Mouse (Mus musculus) kidney, postnatal 4 days (tissue): ENCODE results near the gene Krtdap.
"Not testable (repeated sequence)": the region's sequence is repeated elsewhere in the genome, so short reads cannot be mapped to it uniquely, and the experiment has no call there.

Experiments
- DNase-seq, 2 experiments: peaks; one replicate each; pipeline ENCODE4 v3.0.0; 2021; ENCODE audit warnings: mixed read lengths in 2 of 2

Gene Krtdap

GRCm38 (mm10) chr7:30790141-30790540 is 2.4 kb downstream of the Krtdap start:
- no peak for DNase-seq

DNA sequence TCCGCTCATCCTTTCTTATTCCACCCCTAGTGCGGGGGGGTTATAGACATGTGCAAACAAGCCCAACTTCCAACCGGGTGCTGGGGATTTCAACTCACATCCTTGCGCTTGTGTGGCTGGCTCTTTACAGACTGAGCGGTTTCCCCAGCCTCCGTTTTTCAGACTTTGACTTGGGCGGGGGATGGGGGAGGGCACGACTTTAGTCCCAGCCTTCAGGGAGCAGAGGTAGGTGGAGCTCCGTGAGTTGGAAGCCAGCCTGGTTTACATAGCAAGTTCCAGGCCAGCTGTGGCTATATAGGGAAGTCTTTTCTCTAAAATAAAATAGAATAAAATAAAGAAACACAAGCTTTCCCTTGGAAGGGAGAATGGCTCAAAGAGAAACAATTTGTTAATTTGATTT is 4.2 kb downstream of the Krtdap start:
- DNase-seq: peak; percentile 17 to 23

DNA sequence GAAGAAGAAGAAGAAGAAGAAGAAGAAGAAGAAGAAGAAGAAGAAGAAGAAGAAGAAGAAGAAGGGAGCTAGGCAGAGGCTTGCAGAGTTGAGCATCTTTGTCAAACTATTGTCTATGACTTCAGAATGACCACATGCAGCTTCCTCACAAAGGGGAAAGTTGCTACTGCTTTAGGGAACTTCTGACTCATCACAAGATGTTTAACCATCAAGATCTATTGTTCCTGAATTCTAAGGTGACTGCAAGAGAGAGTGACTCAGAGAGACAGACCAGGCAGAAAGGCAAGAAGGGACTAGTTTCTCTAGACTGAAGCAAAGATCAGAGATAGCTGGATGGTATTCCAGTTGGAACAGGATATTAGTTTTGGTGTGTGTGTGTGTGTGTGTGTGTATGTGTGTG is 7.2 kb downstream of the Krtdap start:
- no peak for DNase-seq

DNA sequence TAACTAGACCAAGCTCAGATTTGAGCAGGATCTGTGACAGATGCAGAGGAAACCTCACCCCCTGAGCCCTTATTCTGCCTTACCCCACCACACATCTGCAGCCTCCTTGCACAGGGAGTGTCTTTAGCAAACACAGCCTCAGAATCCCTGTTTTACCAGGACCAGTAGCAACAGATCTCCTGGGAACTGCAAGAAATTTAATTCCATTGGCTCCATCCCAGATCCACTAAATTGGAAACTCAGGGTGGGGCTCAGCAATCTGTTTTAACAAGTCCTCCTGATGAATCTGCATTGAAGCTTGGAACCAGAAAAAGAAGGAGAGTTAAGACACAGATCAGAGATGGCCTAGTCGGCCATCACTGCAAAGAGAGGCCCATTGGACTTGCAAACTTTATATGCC is 9.1 kb downstream of the Krtdap start:
- DNase-seq: no peak

DNA sequence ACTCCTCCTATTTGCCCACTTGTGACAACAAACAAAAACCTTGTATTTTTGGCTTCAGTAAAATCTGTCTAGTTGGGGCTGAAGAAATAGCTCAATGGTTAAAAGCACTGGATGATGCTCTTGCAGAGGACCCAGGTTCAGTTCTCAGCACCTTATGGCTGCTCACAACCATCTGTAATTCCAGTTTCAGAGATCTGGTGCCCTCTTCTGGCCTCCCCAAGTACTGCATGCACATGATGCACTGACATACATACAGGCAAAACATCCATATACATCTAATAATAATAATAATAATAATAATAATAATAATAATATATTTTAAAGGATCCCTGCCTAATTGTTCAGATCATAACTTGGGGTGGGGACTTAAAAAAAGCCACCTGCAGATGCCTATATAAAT is 13.0 kb downstream of the Krtdap start:
- no peak for DNase-seq

- no peak for DNase-seq
These were observed 15.6 kb downstream of the Krtdap start for GRCm38 (mm10) chr7:30803256-30803655.

- DNase-seq: no peak
These were observed 16.5 kb downstream of the Krtdap start for GRCm38 (mm10) chr7:30804026-30804715.

GRCm38 (mm10) chr7:30805924-30806323 is 18.2 kb downstream of the Krtdap start:
- peak; percentile 58 to 60 for DNase-seq

- no peak for DNase-seq
These were observed 22.6 kb downstream of the Krtdap start for GRCm38 (mm10) chr7:30810319-30810718.

- DNase-seq: no peak
These were observed 24.1 kb downstream of the Krtdap start for GRCm38 (mm10) chr7:30811757-30812290.

- DNase-seq: peak in 1 of 2 experiments; percentile 14
These were observed 24.7 kb downstream of the Krtdap start for GRCm38 (mm10) chr7:30812291-30812807.

DNA sequence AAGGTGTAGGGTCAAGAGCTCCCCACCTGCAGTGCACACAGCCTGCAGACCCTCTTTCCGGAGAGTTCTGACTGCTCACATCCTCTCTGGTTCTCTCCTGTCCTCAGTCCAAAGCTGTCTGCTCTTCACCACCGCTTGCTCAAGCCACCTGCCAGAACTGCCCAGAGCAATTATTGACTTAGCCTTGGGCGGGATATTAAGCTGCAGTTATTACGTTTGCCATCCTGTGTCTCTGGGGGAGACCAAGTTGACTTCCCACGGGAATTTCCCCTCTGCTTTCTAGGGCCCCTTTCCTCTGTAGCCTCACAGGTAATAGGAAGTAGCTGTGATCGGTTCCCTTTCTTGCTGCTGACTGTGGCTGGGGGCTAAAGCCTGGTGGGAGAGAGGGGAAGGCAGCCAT is 32.4 kb downstream of the Krtdap start:
- DNase-seq: no peak

DNA sequence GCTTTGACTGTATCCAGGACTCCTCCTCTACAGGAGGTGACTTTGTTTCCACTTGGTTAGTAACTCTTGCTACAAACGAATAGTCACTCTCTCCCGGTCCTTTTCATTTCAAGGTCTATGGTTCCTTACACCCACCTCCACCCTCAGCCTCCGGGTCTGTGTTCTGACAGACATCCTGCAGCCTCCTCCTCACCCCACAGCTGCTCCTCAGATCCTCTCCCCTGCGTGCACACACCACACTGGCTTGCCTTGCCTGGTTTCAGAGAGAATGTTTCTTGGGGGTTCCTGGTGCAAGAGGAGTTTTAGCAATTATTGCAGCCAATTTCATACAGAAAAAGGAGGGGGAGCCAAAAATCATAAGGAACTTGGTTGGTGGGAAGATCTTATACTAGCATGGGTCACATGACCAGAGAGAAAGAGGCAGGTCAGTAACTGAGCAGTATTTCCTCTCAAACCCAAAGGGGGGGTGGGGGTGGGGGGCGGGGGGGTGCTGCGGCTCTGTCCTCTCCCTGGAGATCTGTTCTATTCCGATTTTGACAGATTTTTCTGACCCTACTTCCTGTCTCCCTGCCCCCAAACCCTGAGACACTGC is 33.3 kb downstream of the Krtdap start:
- no peak for DNase-seq

GRCm38 (mm10) chr7:30821532-30821931 is 33.8 kb downstream of the Krtdap start:
- peak; percentile 25 to 54 for DNase-seq

DNA sequence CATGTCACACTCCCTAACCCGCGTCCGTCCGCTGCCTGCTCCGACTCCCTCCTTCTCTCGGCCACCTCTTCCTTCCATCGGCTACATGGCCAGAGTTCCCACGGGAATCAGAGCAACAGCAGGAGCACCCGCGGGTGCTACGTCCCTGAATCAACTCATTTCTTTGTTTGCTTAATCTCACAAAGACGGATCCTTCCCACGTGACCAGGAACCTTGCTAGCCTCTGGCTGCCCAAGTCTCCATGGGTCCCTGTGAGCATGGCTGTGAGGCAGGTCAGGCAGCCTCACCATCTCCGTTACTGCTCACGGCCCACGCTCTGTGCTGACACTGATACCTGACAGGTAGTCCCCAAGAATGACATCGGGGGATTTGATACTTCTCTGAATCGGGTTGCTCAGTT is 36.0 kb downstream of the Krtdap start, which contains the start of gene Ffar2:
Gene Ffar2, minus strand, starts transcription at position 101 of the 400 bp plus-strand sequence.
- no peak for DNase-seq

DNA sequence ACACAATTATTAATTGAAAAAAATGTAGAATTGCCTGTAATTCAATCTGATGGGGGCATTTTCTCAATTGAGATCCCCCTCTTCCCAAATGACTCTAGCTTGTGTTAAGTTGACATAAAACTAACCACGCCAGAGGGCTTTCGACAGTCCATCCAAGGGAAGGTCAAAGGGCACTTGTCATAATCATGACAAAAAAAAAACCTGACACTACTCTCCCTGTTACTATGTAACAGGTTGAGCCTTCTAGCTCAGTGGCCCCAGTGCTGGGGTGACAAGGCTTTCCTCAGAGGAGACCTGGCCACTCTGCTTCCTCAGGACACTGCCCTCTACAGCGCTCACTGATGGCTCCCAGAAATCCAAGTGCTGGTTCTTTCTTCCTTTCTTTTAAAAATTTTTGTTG is 36.6 kb downstream of the Krtdap start:
- no peak for DNase-seq

DNA sequence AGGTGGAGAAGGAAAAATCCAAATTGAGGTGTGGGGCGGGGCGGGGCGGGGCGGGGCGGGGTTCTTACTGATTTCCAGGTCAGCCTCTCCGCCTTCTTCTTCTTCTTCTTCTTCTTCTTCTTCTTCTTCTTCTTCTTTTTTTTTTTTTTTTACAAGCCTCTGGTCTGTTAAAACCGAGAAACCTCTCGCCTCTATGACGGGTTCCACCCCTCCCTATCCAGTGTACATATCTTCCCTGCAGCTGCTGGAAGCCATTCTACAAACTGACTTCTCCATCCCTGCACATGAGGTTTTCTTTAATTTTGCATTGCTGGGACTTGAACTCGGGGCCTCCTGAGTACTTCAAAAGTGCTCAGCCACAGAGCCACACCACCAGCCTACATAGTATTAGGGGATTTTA is 39.0 kb downstream of the Krtdap start:
- no peak for DNase-seq

DNA sequence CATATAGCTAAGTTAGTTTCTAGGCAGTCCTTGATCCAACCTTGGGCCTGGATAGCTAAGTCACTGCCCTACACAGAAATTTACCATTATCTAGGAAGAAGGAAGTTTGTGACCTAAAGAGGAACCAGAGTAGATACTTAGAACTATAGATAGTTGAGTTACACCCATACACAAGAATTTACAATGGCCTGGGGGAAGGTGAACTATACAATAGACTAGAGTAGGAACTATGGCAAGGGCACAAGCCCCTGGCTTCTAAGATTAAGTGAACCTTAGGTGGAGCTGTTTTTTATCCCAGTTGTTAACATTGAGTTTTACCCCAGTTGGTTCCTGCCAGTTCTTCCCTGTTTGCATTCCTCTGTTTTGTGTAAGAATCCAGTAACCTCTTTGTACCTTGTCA is 41.2 kb downstream of the Krtdap start:
- not testable (repeated sequence) for DNase-seq

DNA sequence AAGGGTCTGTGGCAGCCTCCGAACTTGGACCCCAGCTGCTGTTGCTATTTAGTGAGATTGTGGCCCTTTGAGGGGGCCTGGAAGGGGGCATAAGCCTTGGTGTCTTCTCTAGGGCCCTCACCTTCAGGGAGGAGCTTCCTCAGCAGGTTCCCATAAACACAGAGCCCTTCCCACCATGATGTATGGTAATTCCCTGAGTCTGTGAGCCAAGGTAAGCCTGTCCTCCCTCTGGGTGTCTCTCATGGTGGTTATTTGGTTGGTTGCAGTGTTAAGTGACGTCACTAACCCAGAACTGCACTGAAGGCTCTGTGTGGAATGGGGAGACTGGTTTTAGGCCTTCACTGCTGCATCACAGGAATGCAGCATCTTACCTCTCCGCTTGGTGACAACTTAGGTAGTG is 41.7 kb downstream of the Krtdap start:
- no peak for DNase-seq

GRCm38 (mm10) chr7:30832261-30832660 is 44.6 kb downstream of the Krtdap start:
- DNase-seq: no peak

- not testable (repeated sequence) for DNase-seq
These were observed 45.0 kb downstream of the Krtdap start for GRCm38 (mm10) chr7:30832684-30833083.

GRCm38 (mm10) chr7:30837277-30837676 is 49.6 kb downstream of the Krtdap start:
- no peak for DNase-seq

DNA sequence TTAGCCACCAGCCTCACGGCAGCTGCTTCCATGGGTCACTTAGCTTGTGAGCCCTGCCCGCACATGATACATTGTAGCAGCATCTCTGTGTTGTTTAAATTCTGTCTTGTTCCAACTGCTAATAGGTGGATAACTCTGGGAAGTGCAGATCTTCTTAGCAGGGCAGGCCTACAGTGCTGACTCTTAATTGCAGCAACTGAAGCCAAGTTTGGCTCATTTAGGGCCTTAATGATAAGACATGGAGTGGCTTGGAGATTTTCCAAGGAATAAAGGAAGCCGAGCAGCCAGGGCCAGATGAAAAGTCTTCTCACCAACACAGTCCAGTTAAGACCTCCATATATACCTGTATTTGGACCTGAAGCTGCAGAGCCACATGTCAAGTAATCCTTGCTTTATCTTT is 52.6 kb downstream of the Krtdap start:
- no peak for DNase-seq
